Mouse (Mus musculus) gastrocnemius, adult 18-20 months (tissue): ENCODE results near the gene P2ry6. TPM values are rescaled to one million over a fixed set of nuclear protein-coding genes. Genes with fewer than 3 reads are reported as not detected.

ENCODE experiments used
- total RNA-seq, 2 experiments: library from RNA; stranded (reverse); gene quantifications; 2 replicates each; pipeline ENCODE4 v1.2.3; 2021

P2ry6 gene
- total RNA-seq, 2 experiments from 2014 or later, result 0.59 to 0.90 TPM

Other genes starting within 250 kb of the P2ry6 start
- gene Relt, start 111.2 kb downstream of the P2ry6 start, total RNA-seq, result 10 to 100 TPM; 15.5 to 23.8 TPM
- gene Arhgef17, start 42.5 kb downstream of the P2ry6 start, total RNA-seq, result 10 to 100 TPM; 32.1 to 35.5 TPM
- 10 to 100 TPM; 30.7 to 32.7 TPM for gene P2ry2, start 38.2 kb upstream of the P2ry6 start, total RNA-seq
- gene Fchsd2, start 118.2 kb upstream of the P2ry6 start, total RNA-seq, result 1 to 10 TPM; 5.2 to 6.3 TPM